Mouse (Mus musculus) liver, adult 2 months (tissue): ENCODE measurements around the gene Zzz3. TPM values are rescaled to one million over a fixed set of nuclear protein-coding genes. Genes with fewer than 3 reads are reported as not detected.

ENCODE experiments used
- DNase-seq: peaks from one replicate; pipeline ENCODE4 v3.0.0-alpha.2; 2011; ENCODE audit warnings: low read depth, low spot score; ENCODE audit errors: extremely low read depth
- H3K27ac ChIP-seq: fragments of 200-500 bp; replicated peaks from 2 replicates; pipeline ENCODE4 v1.5.1; 2012; ENCODE audit warnings: low read depth, mild to moderate bottlenecking, control low read depth, inconsistent platforms, low read length; ENCODE audit not compliant: insufficient read depth
- H3K27me3 ChIP-seq: fragments of 200-500 bp; 2 replicates; pipeline ENCODE4 v1.6.1; 2012; ENCODE audit warnings: mild to moderate bottlenecking, moderate library complexity, low read length, inconsistent platforms; ENCODE audit not compliant: control insufficient read depth, insufficient read depth
- H3K36me3 ChIP-seq: fragments of 200-500 bp; 2 replicates; pipeline ENCODE4 v1.6.1; 2012; ENCODE audit warnings: low read length, inconsistent platforms; ENCODE audit not compliant: control insufficient read depth, insufficient read depth
- H3K4me1 ChIP-seq: fragments of 200-500 bp; 2 replicates; pipeline ENCODE4 v1.6.1; 2011; ENCODE audit warnings: low read length; ENCODE audit not compliant: control insufficient read depth, insufficient read depth
- H3K4me3 ChIP-seq: fragments of 200-500 bp; 2 replicates; pipeline ENCODE4 v1.5.1; 2011; ENCODE audit warnings: low read depth, mild to moderate bottlenecking, control low read depth, low read length, moderate library complexity; ENCODE audit not compliant: insufficient read depth
- H3K79me2 ChIP-seq: fragments of 200-500 bp; 2 replicates; pipeline ENCODE4 v1.6.1; 2012; ENCODE audit warnings: inconsistent platforms, mild to moderate bottlenecking, low read length, moderate library complexity; ENCODE audit not compliant: control insufficient read depth, insufficient read depth
- H3K9ac ChIP-seq: fragments of 200-500 bp; 2 replicates; pipeline ENCODE4 v1.6.1; 2012; ENCODE audit warnings: low read depth, mild to moderate bottlenecking, control low read depth, inconsistent platforms, low read length
- CTCF ChIP-seq: fragments of 200-500 bp; IDR thresholded peaks from 2 replicates; pipeline ENCODE4 v1.5.1; 2011; ENCODE audit warnings: low read depth, low read length, control low read depth
- POLR2A ChIP-seq: fragments of 200-500 bp; IDR thresholded peaks from 2 replicates; pipeline ENCODE4 v1.6.1; 2011; ENCODE audit warnings: low read length, control low read depth; ENCODE audit not compliant: insufficient read depth; ENCODE audit errors: extremely low read depth
- WGBS: fragments of 180-500 bp; shearing (Covaris S2); methylation state at CpG from one replicate; pipeline ENCODE4 v1.1.7; 2018; 5-methylcytosine and 5-hydroxymethylcytosine counted together
- polyA plus RNA-seq: library from polyadenylated mRNA; depleted of rRNA; stranded (reverse); fragments of >200 nt; gene quantifications from 2 replicates; pipeline ENCODE4 v1.2.3, GENCODE M21; 2012
- total RNA-seq: library from RNA; depleted of rRNA; stranded (reverse); fragments of >200 nt; gene quantifications from 2 replicates; pipeline ENCODE4 v1.2.3, GENCODE M21; 2014

The Zzz3 gene
- total and polyA plus RNA-seq, 2 experiments = 10.2 to 17.6 TPM

DNA sequence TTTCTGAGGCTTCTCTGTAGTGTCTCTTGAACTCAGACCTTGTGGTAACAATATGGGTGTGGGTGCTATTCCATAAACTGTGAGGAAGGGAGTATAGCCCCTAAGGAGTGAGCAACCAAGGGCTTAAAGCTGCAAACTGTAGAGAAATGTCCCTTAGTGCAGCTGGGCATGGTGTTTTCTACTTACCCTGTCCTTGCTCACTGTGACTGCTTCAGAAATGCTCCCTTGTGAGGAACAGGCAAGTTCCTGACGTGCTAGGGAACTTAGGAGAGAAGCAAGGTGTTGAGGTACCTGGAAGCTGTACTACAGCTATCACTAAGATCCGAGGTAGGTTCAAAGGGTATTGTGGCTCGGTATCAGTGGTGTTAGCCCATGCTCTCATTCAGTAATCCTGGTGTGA, 44.8 kb upstream of the Zzz3 start:
- peaks cover 56% of the 10 kb centered on the region for H3K79me2 ChIP-seq
- 0 out of 2 replicates have a peak overlapping the region, but pooled peaks have one; percentile 7 for H3K27ac ChIP-seq
- peaks cover 31% of the 10 kb centered on the region for H3K4me1 ChIP-seq
- H3K4me3 ChIP-seq = no peak overlapping the region
- TF ChIP-seq POLR2A = no peak
- TF ChIP-seq CTCF = no peak
- no peaks in the 10 kb centered on the region for H3K27me3 ChIP-seq
- 30% methylated on average over 3 of the region's 3 CpGs for WGBS
- H3K36me3 ChIP-seq = peaks cover 2% of the 10 kb centered on the region; the same call in 1 of the 2 replicates
- H3K9ac ChIP-seq = no peak overlapping the region
- no peak for DNase-seq

DNA sequence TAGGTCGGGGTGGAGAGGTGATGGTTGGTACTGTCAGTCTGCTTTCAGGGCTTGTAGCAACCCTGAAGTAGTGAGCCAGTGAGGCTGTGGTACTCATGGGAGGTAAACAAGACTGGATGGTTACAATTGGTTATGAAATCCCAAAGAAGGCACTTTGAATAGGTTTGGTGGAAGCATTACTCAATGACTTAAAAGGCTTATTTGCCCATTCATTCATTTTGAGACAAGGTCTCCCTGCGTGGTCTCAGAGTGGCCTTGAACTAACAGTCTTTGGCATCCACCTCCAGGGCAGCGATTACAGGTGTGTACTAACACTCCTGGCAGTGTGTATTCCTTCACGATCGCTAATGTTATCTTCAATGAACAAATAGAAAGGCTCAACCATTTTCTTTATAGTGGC, 44.3 kb upstream of the Zzz3 start:
- Histone ChIP-seq H3K9ac (no peak overlapping the region), H3K27ac (0 out of 2 replicates have a peak overlapping the region, but pooled peaks have one; percentile 7), H3K36me3 (peaks cover 2% of the 10 kb centered on the region; the same call in 1 of the 2 replicates), H3K27me3 (no peaks in the 10 kb centered on the region), H3K79me2 (peaks cover 58% of the 10 kb centered on the region), H3K4me3 (no peak overlapping the region), H3K4me1 (peaks cover 33% of the 10 kb centered on the region)
- DNase-seq = peak; percentile 78
- 26% methylated on average over 5 of the region's 5 CpGs for WGBS
- TF ChIP-seq POLR2A (no peak), CTCF (no peak)

DNA sequence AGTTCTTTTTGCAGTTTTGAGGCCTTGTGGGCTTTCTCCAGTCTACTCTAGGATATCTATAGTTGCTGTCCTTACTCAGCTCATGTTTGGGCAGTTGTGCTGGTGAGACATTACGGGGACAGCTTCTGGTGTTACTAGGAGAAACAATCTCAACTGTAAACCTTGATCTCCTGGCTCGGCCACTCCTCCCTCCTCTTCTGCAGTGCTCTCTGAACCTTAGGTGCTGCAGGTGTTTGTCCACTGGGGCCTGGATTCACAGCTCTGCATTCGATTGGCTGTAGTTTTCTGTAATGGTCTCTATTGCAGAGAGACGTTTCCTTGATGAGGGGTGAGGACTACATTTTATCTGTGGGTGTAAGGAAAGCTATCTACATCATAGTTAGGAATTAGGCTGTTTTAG, 43.0 kb upstream of the Zzz3 start:
- H3K4me1 ChIP-seq = peaks cover 30% of the 10 kb centered on the region
- H3K27ac ChIP-seq = no peak overlapping the region
- no peak overlapping the region for H3K4me3 ChIP-seq
- H3K27me3 ChIP-seq = no peaks in the 10 kb centered on the region
- H3K36me3 ChIP-seq = peaks cover 2% of the 10 kb centered on the region
- peak; percentile 72 for DNase-seq
- H3K79me2 ChIP-seq = peaks cover 65% of the 10 kb centered on the region
- TF ChIP-seq CTCF (no peak), POLR2A (no peak)
- 19% methylated on average over 4 of the region's 4 CpGs for WGBS
- no peak overlapping the region for H3K9ac ChIP-seq

DNA sequence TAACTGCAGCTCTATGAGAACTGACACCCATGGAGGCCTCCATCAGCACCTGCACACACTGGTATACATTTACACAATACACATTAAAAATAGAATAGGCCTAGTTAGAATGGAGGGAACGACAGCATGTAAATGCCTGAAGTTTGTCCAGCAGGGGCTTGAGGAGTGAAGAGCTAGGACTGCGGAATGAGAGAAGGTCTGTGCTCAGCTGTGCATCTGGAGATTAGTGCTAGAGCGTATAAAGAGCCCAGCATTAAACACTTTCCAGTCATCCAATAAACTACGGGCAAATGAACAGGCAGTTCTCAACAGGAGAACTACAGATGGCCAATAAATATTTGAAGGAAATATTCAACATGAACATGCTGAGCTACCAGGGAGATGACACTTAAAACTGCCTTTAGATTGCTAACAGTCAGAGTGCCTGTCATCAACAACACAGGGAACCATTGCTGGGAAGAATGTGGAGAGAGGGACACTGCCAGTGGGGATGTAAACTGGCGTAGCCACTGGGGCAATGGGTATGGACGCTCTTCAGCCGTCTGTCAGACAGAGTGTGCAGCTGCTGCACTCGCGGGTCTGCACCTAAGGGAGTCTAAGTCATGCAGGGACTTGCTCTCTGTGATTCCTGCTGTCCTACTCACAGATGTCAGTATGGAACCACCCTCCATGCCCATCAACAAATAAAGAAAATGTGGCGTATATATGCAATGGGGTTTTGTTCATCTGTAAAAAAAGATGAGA, 41.7 kb upstream of the Zzz3 start:
- H3K36me3 ChIP-seq = peaks cover 6% of the 10 kb centered on the region
- no peak for TF ChIP-seq POLR2A
- TF ChIP-seq CTCF = no peak
- peaks cover 24% of the 10 kb centered on the region for H3K4me1 ChIP-seq
- no peak overlapping the region for H3K9ac ChIP-seq
- DNase-seq = no peak
- H3K79me2 ChIP-seq = peaks cover 62% of the 10 kb centered on the region
- WGBS = 88% methylated on average over 10 of the region's 10 CpGs
- H3K27me3 ChIP-seq = no peaks in the 10 kb centered on the region
- no peak overlapping the region for H3K4me3 ChIP-seq
- no peak overlapping the region for H3K27ac ChIP-seq

DNA sequence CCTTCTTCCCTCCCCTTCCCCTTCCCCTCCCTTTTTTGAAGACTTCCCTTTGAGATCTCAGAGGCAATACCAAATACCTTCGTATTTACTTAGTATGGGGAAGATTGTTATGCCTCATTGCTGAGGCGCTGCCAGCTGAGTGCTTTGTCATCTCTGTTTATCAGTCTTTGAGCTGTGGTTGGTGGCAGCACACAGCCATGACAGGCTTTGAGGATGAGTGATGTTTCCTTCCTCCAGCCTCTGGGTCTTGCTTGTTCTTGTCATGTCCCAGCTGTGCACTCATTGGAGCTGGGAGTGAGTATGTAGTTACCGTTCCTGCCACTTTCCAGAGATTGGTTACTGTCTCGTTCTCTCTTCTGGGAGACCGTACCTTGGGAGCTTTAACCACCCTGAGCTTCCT, 39.9 kb upstream of the Zzz3 start:
- H3K27ac ChIP-seq = no peak overlapping the region; the same call in 1 of the 2 replicates
- H3K4me1 ChIP-seq = peaks cover 23% of the 10 kb centered on the region
- H3K27me3 ChIP-seq = no peaks in the 10 kb centered on the region
- DNase-seq = peak; percentile 35
- 27% methylated on average over 5 of the region's 5 CpGs for WGBS
- peaks cover 11% of the 10 kb centered on the region for H3K36me3 ChIP-seq
- TF ChIP-seq CTCF (no peak), POLR2A (no peak)
- H3K9ac ChIP-seq = no peak overlapping the region
- H3K79me2 ChIP-seq = peaks cover 48% of the 10 kb centered on the region
- H3K4me3 ChIP-seq = no peak overlapping the region

DNA sequence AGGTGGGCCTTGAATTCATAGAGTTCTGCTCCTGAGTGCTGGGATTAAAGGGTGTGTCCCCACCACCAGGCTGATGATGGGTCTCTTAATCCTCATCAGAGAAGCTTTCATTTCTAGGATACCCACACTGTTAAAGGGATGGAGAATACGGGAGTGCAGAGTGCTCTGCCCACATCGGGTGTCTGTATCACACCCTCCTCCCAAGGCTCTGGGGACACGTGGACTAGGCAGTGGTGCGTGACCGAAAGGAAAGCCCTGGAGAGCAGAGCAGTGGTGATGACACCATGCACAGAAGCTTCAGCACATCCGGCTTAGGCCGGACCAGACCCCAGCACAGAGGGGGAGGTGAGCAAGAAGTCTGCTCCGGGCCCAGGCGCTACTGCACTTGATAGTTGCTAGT, 38.5 kb upstream of the Zzz3 start:
- H3K4me3 ChIP-seq = no peak overlapping the region
- peaks cover 12% of the 10 kb centered on the region for H3K4me1 ChIP-seq
- no peak for DNase-seq
- no peak overlapping the region for H3K9ac ChIP-seq
- H3K27me3 ChIP-seq = no peaks in the 10 kb centered on the region
- H3K36me3 ChIP-seq = peaks cover 18% of the 10 kb centered on the region
- 91% methylated on average over 9 of the region's 9 CpGs for WGBS
- no peak for TF ChIP-seq CTCF
- no peak for TF ChIP-seq POLR2A
- H3K27ac ChIP-seq = no peak overlapping the region
- H3K79me2 ChIP-seq = peaks cover 44% of the 10 kb centered on the region
